Mouse (Mus musculus) CD4-positive helper T cell, adult 2 months (primary cell): ENCODE results near the gene Nrp2.

Experiments
- DNase-seq: peaks from one replicate; pipeline ENCODE4 v3.0.0-alpha.2; 2012; ENCODE audit warnings: low read depth, missing footprints, low spot score

Nrp2 gene

GRCm38 (mm10) chr1:62703158-62704116, at the start of gene Nrp2:
TSS of gene Nrp2 (plus strand) at chr1:62703285.
- peak; percentile 49 for DNase-seq

- no peak for DNase-seq
Measured at GRCm38 (mm10) chr1:62654436-62654835, 48.6 kb upstream of the Nrp2 start.

- no peak for DNase-seq
Measured at GRCm38 (mm10) chr1:62664960-62665645, 38.0 kb upstream of the Nrp2 start.

GRCm38 (mm10) chr1:62665771-62666730, 37.0 kb upstream of the Nrp2 start:
- no peak for DNase-seq

GRCm38 (mm10) chr1:62666780-62667179, 36.3 kb upstream of the Nrp2 start:
- no peak for DNase-seq

- DNase-seq: no peak
Measured at GRCm38 (mm10) chr1:62678611-62679344, 24.3 kb upstream of the Nrp2 start.

GRCm38 (mm10) chr1:62679466-62679865, 23.6 kb upstream of the Nrp2 start:
- no peak for DNase-seq

GRCm38 (mm10) chr1:62682456-62683385, 20.4 kb upstream of the Nrp2 start:
- no peak for DNase-seq

GRCm38 (mm10) chr1:62683498-62683897, 19.6 kb upstream of the Nrp2 start:
- DNase-seq: no peak

GRCm38 (mm10) chr1:62687511-62687910, 15.6 kb upstream of the Nrp2 start:
- no peak for DNase-seq

GRCm38 (mm10) chr1:62691175-62691574, 11.9 kb upstream of the Nrp2 start:
- DNase-seq: no peak

- no peak for DNase-seq
Measured at GRCm38 (mm10) chr1:62696312-62696982, 6.6 kb upstream of the Nrp2 start.

- DNase-seq: no peak
Measured at GRCm38 (mm10) chr1:62696983-62697341, 6.1 kb upstream of the Nrp2 start.

GRCm38 (mm10) chr1:62697353-62697752, 5.7 kb upstream of the Nrp2 start:
- no peak for DNase-seq

GRCm38 (mm10) chr1:62699801-62700200, 3.3 kb upstream of the Nrp2 start:
- DNase-seq: no peak

- DNase-seq: peak; percentile 28
Measured at GRCm38 (mm10) chr1:62701065-62701921, 1.8 kb upstream of the Nrp2 start.

- DNase-seq: no peak
Measured at GRCm38 (mm10) chr1:62702743-62703142, 342 bp upstream of the Nrp2 start.
